Mouse (Mus musculus) hindbrain, embryonic 12.5 days (tissue): Measurements from ENCODE around the gene Actr3b. TPM values are rescaled to one million over a fixed set of nuclear protein-coding genes. Genes with fewer than 3 reads are reported as not detected.

Experiments
- ATAC-seq: fragments of 200-750 bp; cut with Nextera tagmentation; 2 replicates; pipeline ENCODE4 v1.8.0; 2017; ENCODE audit warnings: moderate TSS enrichment; ENCODE audit not compliant: low FRiP score
- H3K27ac ChIP-seq: fragments of 300-500 bp; sonication (generic); 2 replicates; pipeline ENCODE4 v1.5.1; 2016; ENCODE audit warnings: mild to moderate bottlenecking
- H3K27me3 ChIP-seq: fragments of 300-500 bp; sonication (generic); 2 replicates; pipeline ENCODE4 v1.6.1; 2016; ENCODE audit warnings: mild to moderate bottlenecking
- H3K36me3 ChIP-seq: fragments of 300-500 bp; sonication (generic); 2 replicates; pipeline ENCODE4 v1.6.1; 2016; ENCODE audit warnings: mild to moderate bottlenecking
- H3K4me1 ChIP-seq: fragments of 300-500 bp; sonication (generic); 2 replicates; pipeline ENCODE4 v1.6.1; 2016
- H3K4me2 ChIP-seq: fragments of 300-500 bp; sonication (generic); replicated peaks from 2 replicates; pipeline ENCODE4 v1.6.1; 2016; ENCODE audit warnings: mild to moderate bottlenecking
- H3K4me3 ChIP-seq: fragments of 300-500 bp; sonication (generic); 2 replicates; pipeline ENCODE4 v1.5.1; 2016; ENCODE audit warnings: mild to moderate bottlenecking
- H3K9ac ChIP-seq: fragments of 300-500 bp; sonication (generic); 2 replicates; pipeline ENCODE4 v1.6.1; 2016; ENCODE audit warnings: mild to moderate bottlenecking, moderate library complexity
- H3K9me3 ChIP-seq: fragments of 300-500 bp; sonication (generic); replicated peaks from 2 replicates; pipeline ENCODE4 v1.6.1; 2016; ENCODE audit warnings: mild to moderate bottlenecking
- WGBS: fragments of 180-500 bp; shearing (Covaris S2); methylation state at CpG from one replicate; pipeline ENCODE4 v1.1.7; 2016; 5-methylcytosine and 5-hydroxymethylcytosine counted together
- polyA plus RNA-seq: library from polyadenylated mRNA; unstranded; fragments of >200 nt; fragmentation: Nextera tagmentation; extraction: Ambion mirVana; gene quantifications from 2 replicates; pipeline ENCODE4 v1.2.1, GENCODE M21; 2016

Actr3b gene
- polyA plus RNA-seq, 1 experiment from 2014 or later, result 10.0 TPM

DNA sequence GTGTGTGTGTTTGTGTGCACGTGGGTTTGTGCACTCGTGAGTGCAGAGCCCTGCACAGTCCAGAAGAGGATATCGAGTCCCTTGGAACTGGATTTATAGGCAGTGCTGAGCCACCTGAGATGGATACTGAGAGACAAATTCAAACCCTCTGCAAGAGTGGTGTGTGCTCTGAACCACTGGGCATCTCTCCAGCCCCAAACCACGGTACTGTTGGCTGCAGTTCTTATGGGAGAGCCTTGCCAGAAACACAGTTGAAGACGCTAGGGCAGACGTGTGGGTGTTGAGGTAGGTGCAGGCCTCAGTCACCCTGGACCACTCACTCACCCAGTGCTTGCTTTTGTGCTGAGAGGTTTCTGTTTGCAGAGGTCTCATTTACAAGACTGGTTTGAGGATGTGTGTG lies 41.1 kb downstream of the Actr3b start:
- WGBS, result 77% methylated on average over 6 of the region's 6 CpGs

DNA sequence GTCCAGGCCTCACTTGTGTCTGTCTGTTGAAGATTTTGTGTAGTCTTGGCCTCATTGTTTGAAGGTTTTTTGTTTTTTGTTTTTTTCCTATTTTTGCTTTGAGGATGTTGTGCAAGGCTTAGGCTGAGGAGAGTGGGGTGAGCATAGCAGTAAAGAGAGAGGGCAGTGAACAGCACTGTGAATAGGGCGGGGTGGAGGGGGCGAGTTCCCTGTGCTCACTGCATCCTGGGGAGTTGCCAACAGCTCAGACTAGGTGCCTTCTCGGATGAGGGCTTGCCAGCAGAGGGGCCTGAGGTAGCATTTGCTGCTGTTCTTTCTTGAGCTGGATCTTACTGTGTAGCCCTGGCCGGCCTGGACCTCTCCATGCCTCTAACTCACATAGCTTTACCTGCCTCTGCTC lies 41.9 kb downstream of the Actr3b start:
- Histone ChIP-seq H3K4me2 (no peak overlapping the region), H3K9ac (no peak overlapping the region), H3K27ac (no peak overlapping the region), H3K4me1 (no peaks in the 10 kb centered on the region), H3K4me3 (no peak overlapping the region), H3K27me3 (no peaks in the 10 kb centered on the region), H3K36me3 (no peaks in the 10 kb centered on the region), H3K9me3 (no peaks in the 10 kb centered on the region)
- WGBS, result 77% methylated on average over 4 of the region's 4 CpGs
- ATAC-seq, result no peak

More for the DNA sequence above, 41.1 kb downstream of the Actr3b start:
- Histone ChIP-seq H3K9ac (no peak overlapping the region), H3K4me2 (no peak overlapping the region), H3K27ac (no peak overlapping the region), H3K27me3 (no peaks in the 10 kb centered on the region), H3K4me3 (no peak overlapping the region), H3K9me3 (no peaks in the 10 kb centered on the region), H3K36me3 (no peaks in the 10 kb centered on the region), H3K4me1 (no peaks in the 10 kb centered on the region)
- no peak for ATAC-seq

DNA sequence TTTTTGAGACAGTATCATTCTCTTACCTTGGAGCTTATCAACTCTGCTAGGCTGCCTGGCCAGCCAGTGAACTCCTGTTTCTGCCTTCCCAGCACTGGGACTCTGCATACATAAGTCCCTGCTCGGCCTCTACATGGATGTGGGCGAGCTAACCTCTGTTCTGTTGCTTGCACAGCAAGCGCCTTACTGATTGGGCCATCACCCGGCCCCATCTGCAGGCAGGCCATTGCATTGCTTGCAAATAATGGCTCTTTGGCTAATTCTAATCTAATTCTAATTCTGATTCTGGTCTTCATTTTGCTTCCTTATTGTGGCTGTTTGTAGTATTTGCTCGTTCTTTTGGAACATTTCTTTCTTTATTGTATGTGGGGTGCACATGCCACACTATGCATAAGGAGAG lies 44.8 kb downstream of the Actr3b start:
- Histone ChIP-seq H3K4me3 (no peak overlapping the region), H3K9me3 (no peaks in the 10 kb centered on the region), H3K4me1 (no peaks in the 10 kb centered on the region), H3K27ac (no peak overlapping the region), H3K9ac (no peak overlapping the region), H3K27me3 (no peaks in the 10 kb centered on the region), H3K36me3 (no peaks in the 10 kb centered on the region), H3K4me2 (no peak overlapping the region)
- WGBS, result 83% methylated on average over 5 of the region's 5 CpGs
- ATAC-seq, result no peak

DNA sequence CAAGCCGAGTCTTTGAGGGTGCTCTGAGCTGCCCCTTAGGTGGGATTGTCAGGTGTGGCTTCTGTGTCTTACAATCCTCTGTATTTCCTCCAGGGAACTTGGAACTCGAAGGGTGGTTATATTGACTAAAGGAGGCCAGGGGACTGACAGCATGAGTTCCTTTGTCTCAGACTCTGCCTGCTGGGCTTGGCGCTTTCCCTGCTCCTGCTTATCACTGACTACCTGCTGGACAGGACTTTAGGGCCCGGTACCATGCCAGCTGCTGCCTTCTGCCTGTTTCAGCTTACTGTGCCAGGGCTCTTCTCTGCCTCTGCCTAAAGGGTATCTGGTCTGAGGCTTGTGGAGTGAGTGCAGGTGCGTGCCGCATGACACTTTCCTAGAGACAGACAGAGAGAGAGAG lies 53.1 kb downstream of the Actr3b start:
- Histone ChIP-seq H3K27me3 (no peaks in the 10 kb centered on the region), H3K27ac (no peak overlapping the region), H3K9me3 (no peaks in the 10 kb centered on the region), H3K9ac (no peak overlapping the region), H3K36me3 (no peaks in the 10 kb centered on the region), H3K4me1 (no peaks in the 10 kb centered on the region), H3K4me3 (no peak overlapping the region), H3K4me2 (no peak overlapping the region)
- no peak for ATAC-seq
- 51% methylated on average over 6 of the region's 6 CpGs for WGBS

DNA sequence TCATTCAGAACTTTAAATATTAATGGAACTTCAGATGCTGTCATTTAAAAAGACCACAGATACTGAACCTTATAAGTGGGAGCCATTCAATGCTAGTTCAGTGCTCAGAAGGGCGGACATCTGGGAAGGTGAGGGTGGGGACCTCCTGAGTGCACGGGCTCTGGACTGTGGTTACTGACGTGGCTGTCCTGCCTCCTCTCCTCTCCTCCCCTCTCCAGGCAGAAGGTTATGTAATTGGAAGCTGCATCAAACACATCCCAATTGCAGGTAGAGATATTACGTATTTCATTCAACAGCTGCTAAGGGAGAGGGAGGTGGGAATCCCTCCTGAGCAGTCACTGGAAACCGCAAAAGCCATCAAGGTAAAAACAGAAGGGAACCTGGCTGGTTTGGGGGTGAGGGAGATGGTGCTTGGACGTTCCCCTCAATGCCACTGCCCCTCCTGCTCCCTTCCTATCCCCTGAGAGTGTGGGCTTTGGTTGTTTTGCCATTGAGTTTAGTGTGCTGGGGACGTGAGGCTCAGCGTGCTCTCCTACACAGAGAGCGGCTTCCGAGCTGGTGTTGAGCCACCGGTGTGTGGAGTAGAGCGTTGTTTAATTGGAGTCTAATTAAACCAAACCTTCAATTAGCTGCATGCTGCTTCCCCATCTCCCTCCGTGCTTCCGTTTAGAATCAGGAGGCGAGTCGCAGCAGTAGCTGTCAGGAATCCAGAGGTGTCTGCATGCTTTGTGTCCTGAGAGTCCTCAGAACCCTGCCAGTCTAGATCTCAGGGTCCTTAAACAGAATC lies 69.7 kb downstream of the Actr3b start:
- Histone ChIP-seq H3K9me3 (no peaks in the 10 kb centered on the region), H3K27ac (no peak overlapping the region), H3K4me1 (no peaks in the 10 kb centered on the region), H3K9ac (no peak overlapping the region), H3K4me2 (no peak overlapping the region), H3K36me3 (no peaks in the 10 kb centered on the region), H3K27me3 (no peaks in the 10 kb centered on the region), H3K4me3 (no peak overlapping the region)
- no peak for ATAC-seq
- 82% methylated on average over 16 of the region's 16 CpGs for WGBS

DNA sequence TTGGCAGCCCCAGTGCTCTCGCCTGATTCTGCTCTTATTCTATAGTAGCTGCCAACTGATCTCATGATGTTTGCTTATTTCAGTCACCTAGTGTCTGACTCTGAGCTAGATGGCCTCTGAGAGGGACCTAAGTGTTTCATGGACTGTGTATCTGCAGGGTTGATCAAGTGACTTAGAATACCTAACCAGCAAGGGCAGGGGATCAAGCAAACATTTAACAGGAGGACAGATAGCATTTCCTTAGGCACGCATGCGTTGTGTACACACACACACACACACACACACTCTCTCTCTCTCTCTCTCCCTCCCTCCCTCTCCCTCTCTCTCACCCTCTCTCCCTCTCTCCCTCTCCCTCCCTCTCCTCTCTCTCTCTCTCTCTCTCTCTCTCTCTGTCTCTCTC lies 71.0 kb downstream of the Actr3b start:
- Histone ChIP-seq H3K4me2 (no peak overlapping the region), H3K4me1 (no peaks in the 10 kb centered on the region), H3K36me3 (no peaks in the 10 kb centered on the region), H3K9me3 (no peaks in the 10 kb centered on the region), H3K9ac (no peak overlapping the region), H3K27me3 (no peaks in the 10 kb centered on the region), H3K4me3 (no peak overlapping the region), H3K27ac (no peak overlapping the region)
- 83% methylated on average over 3 of the region's 3 CpGs for WGBS
- no peak for ATAC-seq

DNA sequence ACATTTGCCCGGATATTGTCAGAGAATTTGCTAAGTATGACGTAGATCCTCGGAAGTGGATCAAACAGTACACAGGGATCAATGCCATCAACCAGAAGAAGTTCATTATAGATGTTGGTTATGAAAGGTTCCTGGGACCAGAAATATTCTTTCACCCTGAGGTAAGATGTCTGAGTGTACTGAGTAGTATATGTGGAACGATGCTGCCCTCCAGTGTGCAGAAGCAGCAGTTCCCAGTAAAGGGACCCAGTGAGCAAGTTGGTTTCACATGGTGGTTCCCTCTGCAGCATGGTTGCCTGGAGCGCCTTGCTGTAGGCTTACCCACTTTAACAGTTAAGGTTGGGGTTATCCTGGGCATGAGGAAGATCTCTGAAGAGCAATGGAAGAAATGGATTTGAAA lies 71.8 kb downstream of the Actr3b start:
- WGBS, result 72% methylated on average over 5 of the region's 5 CpGs
- no peaks in the 10 kb centered on the region for H3K4me1 ChIP-seq
- no peak overlapping the region for H3K4me2 ChIP-seq
- H3K27me3 ChIP-seq, result no peaks in the 10 kb centered on the region
- no peaks in the 10 kb centered on the region for H3K9me3 ChIP-seq
- no peak overlapping the region for H3K9ac ChIP-seq
- no peak overlapping the region for H3K4me3 ChIP-seq
- H3K27ac ChIP-seq, result no peak overlapping the region
- ATAC-seq, result 0 out of 2 replicates have a peak, but pooled peaks have one; percentile 13
- no peaks in the 10 kb centered on the region for H3K36me3 ChIP-seq

DNA sequence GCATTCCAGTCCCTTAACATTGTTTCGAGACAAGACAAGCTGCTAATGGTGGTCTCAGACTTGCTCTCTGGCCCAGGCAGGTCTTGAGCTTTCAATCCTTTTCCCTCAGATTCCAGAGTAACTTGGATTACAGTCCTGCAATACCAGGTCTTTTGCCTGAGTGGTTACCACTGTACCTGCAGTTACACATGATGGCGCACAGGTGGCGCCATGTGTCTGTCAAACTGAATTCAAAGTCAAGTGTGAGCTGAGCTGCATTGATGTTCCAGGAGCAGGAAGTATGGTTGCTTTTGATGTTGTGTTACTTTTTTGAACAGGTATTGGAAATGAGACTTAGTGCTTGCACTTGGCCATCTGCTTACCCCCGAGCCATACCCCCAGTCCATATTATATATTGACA lies 79.6 kb downstream of the Actr3b start:
- no peaks in the 10 kb centered on the region for H3K36me3 ChIP-seq
- no peaks in the 10 kb centered on the region for H3K9me3 ChIP-seq
- no peak overlapping the region for H3K4me3 ChIP-seq
- H3K4me2 ChIP-seq, result no peak overlapping the region
- ATAC-seq, result no peak
- no peak overlapping the region for H3K9ac ChIP-seq
- H3K4me1 ChIP-seq, result no peaks in the 10 kb centered on the region
- H3K27ac ChIP-seq, result no peak overlapping the region
- H3K27me3 ChIP-seq, result no peaks in the 10 kb centered on the region
- WGBS, result 38% methylated on average over 4 of the region's 4 CpGs

DNA sequence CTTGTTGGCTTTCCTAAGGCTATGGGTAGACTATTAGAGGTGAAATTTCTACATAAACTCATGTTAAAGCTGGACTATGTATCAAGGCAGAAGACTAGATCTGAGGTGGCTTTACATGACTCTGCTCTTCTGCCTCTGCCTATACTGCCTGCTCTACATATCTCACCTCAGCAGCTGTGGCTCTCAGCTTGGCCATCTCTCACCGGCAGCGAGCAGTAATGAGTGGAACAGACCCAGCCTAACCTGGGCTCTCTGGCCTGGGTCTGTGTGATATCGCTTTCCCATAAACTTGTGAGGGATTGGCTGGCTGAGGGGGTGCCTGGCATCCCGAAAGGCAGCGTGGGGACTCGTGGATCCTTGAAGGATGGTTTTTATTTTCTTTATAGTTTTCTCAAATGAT lies 86.8 kb downstream of the Actr3b start:
- 93% methylated on average over 6 of the region's 6 CpGs for WGBS
- H3K36me3 ChIP-seq, result no peaks in the 10 kb centered on the region
- H3K9ac ChIP-seq, result no peak overlapping the region
- no peaks in the 10 kb centered on the region for H3K9me3 ChIP-seq
- no peaks in the 10 kb centered on the region for H3K27me3 ChIP-seq
- H3K4me3 ChIP-seq, result no peak overlapping the region
- H3K4me2 ChIP-seq, result no peak overlapping the region
- no peak for ATAC-seq
- no peaks in the 10 kb centered on the region for H3K4me1 ChIP-seq
- no peak overlapping the region for H3K27ac ChIP-seq

DNA sequence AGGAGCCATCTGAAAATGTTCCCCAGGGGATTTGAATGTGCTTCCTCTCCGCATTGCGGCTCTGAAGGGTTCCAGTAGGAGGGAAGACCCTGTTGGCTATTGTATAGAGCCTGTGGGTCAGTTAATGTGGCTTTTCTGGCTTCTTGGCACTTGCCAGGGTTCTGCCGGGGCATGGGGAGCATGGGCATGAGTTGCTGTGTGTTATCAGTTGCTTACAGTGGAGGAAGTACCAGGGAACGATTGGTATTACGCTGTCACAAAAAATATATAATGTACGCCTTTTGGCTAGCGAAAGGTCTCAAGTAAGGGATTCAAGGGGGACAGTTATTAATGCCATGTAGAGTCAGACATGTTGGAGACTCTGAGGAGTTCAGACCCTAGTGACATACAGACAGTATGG lies 87.4 kb downstream of the Actr3b start:
- no peak for ATAC-seq
- no peaks in the 10 kb centered on the region for H3K9me3 ChIP-seq
- no peaks in the 10 kb centered on the region for H3K27me3 ChIP-seq
- H3K4me1 ChIP-seq, result no peaks in the 10 kb centered on the region
- H3K9ac ChIP-seq, result no peak overlapping the region
- WGBS, result 86% methylated on average over 7 of the region's 7 CpGs
- H3K36me3 ChIP-seq, result no peaks in the 10 kb centered on the region
- no peak overlapping the region for H3K4me2 ChIP-seq
- H3K4me3 ChIP-seq, result no peak overlapping the region
- H3K27ac ChIP-seq, result no peak overlapping the region

DNA sequence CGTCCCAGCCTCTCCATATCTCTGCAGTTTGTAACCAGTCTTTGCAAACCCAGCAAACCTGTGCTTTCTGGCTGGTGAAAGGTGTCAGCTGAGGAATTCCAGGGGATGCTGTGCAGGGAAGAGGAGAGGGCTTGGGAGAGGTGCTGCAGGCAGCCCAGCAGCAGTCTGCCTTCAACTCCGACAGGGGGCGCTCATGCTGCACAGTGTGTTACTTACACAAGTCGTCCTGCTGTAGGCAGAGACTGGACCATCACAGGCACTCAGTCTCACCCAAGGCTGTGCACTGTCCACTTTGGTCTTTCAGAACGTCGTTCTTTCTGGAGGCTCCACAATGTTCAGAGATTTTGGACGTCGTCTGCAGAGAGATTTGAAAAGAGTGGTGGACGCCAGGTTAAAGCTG lies 88.3 kb downstream of the Actr3b start:
- H3K4me2 ChIP-seq, result no peak overlapping the region
- no peaks in the 10 kb centered on the region for H3K9me3 ChIP-seq
- H3K27ac ChIP-seq, result no peak overlapping the region
- WGBS, result 55% methylated on average over 9 of the region's 9 CpGs
- H3K4me1 ChIP-seq, result no peaks in the 10 kb centered on the region
- no peak for ATAC-seq
- no peaks in the 10 kb centered on the region for H3K27me3 ChIP-seq
- H3K4me3 ChIP-seq, result no peak overlapping the region
- no peaks in the 10 kb centered on the region for H3K36me3 ChIP-seq
- no peak overlapping the region for H3K9ac ChIP-seq

DNA sequence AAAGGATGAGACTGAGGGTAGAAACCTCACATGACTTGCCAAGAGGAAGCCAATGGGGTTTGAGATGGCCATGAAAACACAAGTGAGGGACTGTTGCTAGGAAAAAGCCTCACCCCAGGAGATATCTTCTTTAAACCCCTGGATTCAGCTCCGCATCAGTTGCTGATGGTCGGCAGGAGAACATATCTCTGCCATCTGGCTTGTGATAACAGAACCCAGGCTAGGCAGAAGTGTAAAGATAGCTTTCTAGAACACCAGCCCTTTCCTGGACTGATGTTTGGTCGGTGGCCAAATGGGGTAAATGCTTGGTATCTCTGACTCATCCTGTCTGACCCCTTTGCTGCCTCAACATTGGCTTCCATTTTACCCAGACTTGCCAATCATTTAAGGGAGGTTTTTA lies 106.4 kb downstream of the Actr3b start:
- 81% methylated on average over 3 of the region's 3 CpGs for WGBS
- ATAC-seq, result no peak
- H3K4me1 ChIP-seq, result no peaks in the 10 kb centered on the region
- H3K9me3 ChIP-seq, result no peaks in the 10 kb centered on the region
- no peak overlapping the region for H3K4me3 ChIP-seq
- H3K27ac ChIP-seq, result no peak overlapping the region
- H3K9ac ChIP-seq, result no peak overlapping the region
- no peak overlapping the region for H3K4me2 ChIP-seq
- H3K27me3 ChIP-seq, result no peaks in the 10 kb centered on the region
- H3K36me3 ChIP-seq, result no peaks in the 10 kb centered on the region

DNA sequence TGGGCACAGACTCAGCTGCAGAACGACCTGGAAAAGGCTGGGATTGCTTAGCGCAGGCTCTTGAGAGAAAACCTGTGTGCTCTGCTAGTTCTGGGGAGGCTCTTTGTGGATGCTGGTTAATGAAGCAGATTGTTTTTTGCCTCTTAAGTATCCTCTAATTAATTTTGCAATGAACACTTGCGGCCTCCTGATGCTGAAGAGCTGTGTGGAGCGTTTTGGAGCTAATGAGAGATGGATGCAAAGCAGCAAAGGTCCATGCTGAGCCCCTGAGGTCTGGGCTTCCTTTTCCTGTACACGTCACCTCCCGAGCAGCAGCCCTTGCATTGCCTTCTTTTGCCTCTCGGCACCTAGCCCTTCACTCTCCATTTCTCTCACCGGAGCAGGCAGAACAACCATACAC lies 110.1 kb downstream of the Actr3b start:
- Histone ChIP-seq H3K9ac (no peak overlapping the region), H3K27ac (0 out of 2 replicates have a peak overlapping the region, but pooled peaks have one; percentile 30), H3K27me3 (no peaks in the 10 kb centered on the region), H3K4me1 (no peaks in the 10 kb centered on the region), H3K4me3 (no peak overlapping the region), H3K9me3 (no peaks in the 10 kb centered on the region), H3K36me3 (no peaks in the 10 kb centered on the region), H3K4me2 (no peak overlapping the region)
- 69% methylated on average over 8 of the region's 8 CpGs for WGBS
- ATAC-seq, result no peak
